Mouse (Mus musculus) kidney, embryonic 14.5 days (tissue): ENCODE measurements around the gene Zdhhc1. TPM values are rescaled to one million over a fixed set of nuclear protein-coding genes. Genes with fewer than 3 reads are reported as not detected.
A peak's percentile ranks its signal among the peaks of the same experiment; 100 is the strongest.

ENCODE experiments used
- ATAC-seq: fragments of 200-750 bp; cut with Nextera tagmentation; 2 replicates; pipeline ENCODE4 v1.8.0; 2017; ENCODE audit warnings: moderate number of reproducible peaks, mild to moderate bottlenecking, moderate TSS enrichment, moderate library complexity; ENCODE audit not compliant: low FRiP score, low TSS enrichment
- H3K27ac ChIP-seq: fragments of 300-500 bp; sonication (generic); 2 replicates; pipeline ENCODE4 v1.5.1; 2014; ENCODE audit warnings: low read depth, mild to moderate bottlenecking, low read length, moderate library complexity, mixed read lengths
- H3K27me3 ChIP-seq: fragments of 300-500 bp; sonication (generic); 2 replicates; pipeline ENCODE4 v1.6.1; 2014; ENCODE audit warnings: mild to moderate bottlenecking, low read length; ENCODE audit not compliant: control insufficient read depth, insufficient read depth
- H3K36me3 ChIP-seq: fragments of 300-500 bp; sonication (generic); 2 replicates; pipeline ENCODE4 v1.6.1; 2014; ENCODE audit warnings: low read length, mixed read lengths; ENCODE audit not compliant: control insufficient read depth, insufficient read depth
- H3K4me1 ChIP-seq: fragments of 300-500 bp; sonication (generic); 2 replicates; pipeline ENCODE4 v1.6.1; 2014; ENCODE audit warnings: low read length, mixed read lengths; ENCODE audit not compliant: control insufficient read depth, insufficient read depth
- H3K4me2 ChIP-seq: fragments of 300-500 bp; sonication (generic); replicated peaks from 2 replicates; pipeline ENCODE4 v1.6.1; 2014; ENCODE audit warnings: low read depth, mild to moderate bottlenecking, low read length
- H3K4me3 ChIP-seq: fragments of 300-500 bp; sonication (generic); 2 replicates; pipeline ENCODE4 v1.5.1; 2014; ENCODE audit warnings: mild to moderate bottlenecking, low read length
- H3K9ac ChIP-seq: fragments of 300-500 bp; sonication (generic); 2 replicates; pipeline ENCODE4 v1.6.1; 2014; ENCODE audit warnings: low read depth, mild to moderate bottlenecking, low read length, moderate library complexity
- H3K9me3 ChIP-seq: fragments of 300-500 bp; sonication (generic); 2 replicates; pipeline ENCODE4 v1.6.1; 2016; ENCODE audit warnings: low read length; ENCODE audit not compliant: control insufficient read depth
- WGBS: fragments of 180-500 bp; shearing (Covaris S2); extraction: QIAGEN DNeasy Blood & Tissue Kit; methylation state at CpG from one replicate; pipeline ENCODE4 v1.1.7; 2014; 5-methylcytosine and 5-hydroxymethylcytosine counted together
- polyA plus RNA-seq: library from polyadenylated mRNA; unstranded; fragments of >200 nt; fragmentation: Nextera tagmentation; extraction: Ambion mirVana; gene quantifications from 2 replicates; pipeline ENCODE4 v1.2.1, GENCODE M21; 2014

Zdhhc1 gene
- polyA plus RNA-seq, 1 experiment from 2014 or later = 37.3 TPM

DNA sequence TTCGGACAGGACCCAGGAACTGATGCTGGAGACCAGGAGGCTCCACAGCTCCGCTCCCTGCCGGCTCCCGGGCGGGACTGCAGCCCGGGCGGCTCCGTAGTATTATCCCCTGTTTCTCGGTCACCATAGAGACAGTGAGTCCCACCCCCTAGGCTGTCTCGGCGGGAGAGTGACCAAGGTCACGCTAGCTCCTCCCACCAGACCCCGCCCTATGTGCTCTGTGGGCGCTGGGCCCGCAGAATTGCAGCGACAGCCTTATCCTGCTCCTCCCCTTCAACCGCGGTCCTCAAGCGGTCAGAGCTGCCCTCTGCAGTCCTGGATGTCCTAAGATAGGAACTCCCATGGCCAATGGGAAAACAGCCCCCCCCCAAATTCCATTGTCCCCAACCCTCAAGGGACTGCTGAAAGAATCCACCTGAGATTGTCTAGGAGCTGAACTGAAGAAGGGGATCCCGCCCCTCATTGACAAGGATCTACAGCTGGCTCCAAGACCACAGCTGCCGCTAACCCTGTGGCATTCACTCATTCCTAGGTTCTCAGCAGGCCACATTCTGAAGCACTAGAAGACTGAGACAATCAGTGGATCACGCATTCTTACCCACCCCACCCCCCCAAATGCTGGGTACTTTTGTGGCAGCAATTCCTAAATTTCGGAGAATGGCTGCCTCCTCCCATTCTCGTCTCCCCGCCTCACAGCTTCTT lies 25.2 kb downstream of the Zdhhc1 start, which contains the start of gene Tppp3:
TSS of gene Tppp3 (minus strand) at position 213 of the 702 bp plus-strand sequence.
- Histone ChIP-seq H3K4me2 (peak within 1 kb of the TSS; percentile 52), H3K27ac (no peak within 1 kb of the TSS), H3K36me3 (peaks cover 8% of the 10 kb centered on the region; the same call in 1 of the 2 replicates), H3K27me3 (peaks cover 4% of the 10 kb centered on the region), H3K4me3 (peak within 1 kb of the TSS; percentile 31), H3K4me1 (peaks cover 24% of the 10 kb centered on the region), H3K9ac (peak within 1 kb of the TSS; percentile 38; the same call in 1 of the 2 replicates), H3K9me3 (no peaks in the 10 kb centered on the region)
- 6% methylated on average over 25 of the region's 25 CpGs for WGBS
- peak; percentile 95 for ATAC-seq

- no peak overlapping the region for H3K27ac ChIP-seq
- peak overlapping the region; percentile 52 for H3K4me2 ChIP-seq
- H3K9me3 ChIP-seq = no peaks in the 10 kb centered on the region
- H3K27me3 ChIP-seq = peaks cover 4% of the 10 kb centered on the region
- H3K4me3 ChIP-seq = peak overlapping the region; percentile 31
- peak; percentile 79 for ATAC-seq
- 21% methylated on average over 11 of the region's 11 CpGs for WGBS
- peaks cover 24% of the 10 kb centered on the region for H3K4me1 ChIP-seq
- H3K36me3 ChIP-seq = peaks cover 8% of the 10 kb centered on the region; the same call in 1 of the 2 replicates
- H3K9ac ChIP-seq = peak overlapping the region; percentile 38; the same call in 1 of the 2 replicates
Measured at GRCm38 (mm10) chr8:105470681-105471313, 25.9 kb downstream of the Zdhhc1 start.

DNA sequence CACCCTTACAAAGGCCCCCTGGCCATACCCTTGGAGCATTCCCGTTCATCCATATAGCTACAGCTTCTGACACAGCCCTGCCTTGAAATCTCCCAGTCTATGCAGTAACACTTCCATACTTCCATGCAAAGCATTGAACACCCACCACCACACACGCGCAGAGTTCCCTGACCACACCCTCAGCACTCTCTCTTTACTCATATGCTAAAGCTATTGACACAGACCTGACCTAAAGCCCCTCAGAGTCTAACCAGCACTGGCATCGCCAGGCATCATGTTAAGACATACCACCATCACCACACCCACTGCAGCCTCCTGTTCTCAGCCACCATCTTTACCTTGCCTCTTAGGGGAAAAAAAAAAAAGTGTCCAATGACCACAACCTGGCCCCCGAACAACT lies 26.4 kb downstream of the Zdhhc1 start:
- 70% methylated on average over 5 of the region's 5 CpGs for whole genome bisulfite sequencing
- Histone ChIP-seq H3K4me2 (no peak overlapping the region; the same call in 1 of the 2 replicates), H3K27ac (no peak overlapping the region), H3K27me3 (peaks cover 4% of the 10 kb centered on the region), H3K36me3 (peaks cover 3% of the 10 kb centered on the region; the same call in 1 of the 2 replicates), H3K4me1 (peaks cover 23% of the 10 kb centered on the region), H3K9ac (no peak overlapping the region), H3K9me3 (no peaks in the 10 kb centered on the region), H3K4me3 (no peak overlapping the region)
- no peak for ATAC-seq

DNA sequence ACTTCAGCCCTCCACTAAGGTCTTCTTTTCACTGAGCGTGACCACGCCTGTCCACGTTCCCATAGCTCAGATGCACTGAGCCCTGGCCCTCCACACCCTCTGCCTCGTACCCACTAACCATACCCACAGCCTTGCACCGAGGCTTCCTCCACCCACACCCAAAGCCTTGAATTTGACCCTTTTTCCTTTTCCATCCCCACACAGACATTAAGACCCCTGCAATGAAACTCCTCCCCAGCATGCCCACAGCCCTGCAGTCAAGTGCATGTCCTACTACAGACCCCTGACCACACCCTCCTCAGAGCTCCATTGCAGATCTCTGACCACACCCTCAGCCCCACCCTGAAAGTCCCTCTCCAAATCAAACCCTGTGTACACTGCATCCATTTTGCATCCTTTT lies 26.9 kb downstream of the Zdhhc1 start:
- 86% methylated on average over 5 of the region's 5 CpGs for WGBS
- Histone ChIP-seq H3K4me2 (no peak overlapping the region), H3K4me3 (no peak overlapping the region), H3K4me1 (peaks cover 21% of the 10 kb centered on the region), H3K36me3 (no peaks in the 10 kb centered on the region), H3K9me3 (no peaks in the 10 kb centered on the region), H3K9ac (no peak overlapping the region), H3K27me3 (peaks cover 4% of the 10 kb centered on the region), H3K27ac (no peak overlapping the region)
- ATAC-seq = no peak

DNA sequence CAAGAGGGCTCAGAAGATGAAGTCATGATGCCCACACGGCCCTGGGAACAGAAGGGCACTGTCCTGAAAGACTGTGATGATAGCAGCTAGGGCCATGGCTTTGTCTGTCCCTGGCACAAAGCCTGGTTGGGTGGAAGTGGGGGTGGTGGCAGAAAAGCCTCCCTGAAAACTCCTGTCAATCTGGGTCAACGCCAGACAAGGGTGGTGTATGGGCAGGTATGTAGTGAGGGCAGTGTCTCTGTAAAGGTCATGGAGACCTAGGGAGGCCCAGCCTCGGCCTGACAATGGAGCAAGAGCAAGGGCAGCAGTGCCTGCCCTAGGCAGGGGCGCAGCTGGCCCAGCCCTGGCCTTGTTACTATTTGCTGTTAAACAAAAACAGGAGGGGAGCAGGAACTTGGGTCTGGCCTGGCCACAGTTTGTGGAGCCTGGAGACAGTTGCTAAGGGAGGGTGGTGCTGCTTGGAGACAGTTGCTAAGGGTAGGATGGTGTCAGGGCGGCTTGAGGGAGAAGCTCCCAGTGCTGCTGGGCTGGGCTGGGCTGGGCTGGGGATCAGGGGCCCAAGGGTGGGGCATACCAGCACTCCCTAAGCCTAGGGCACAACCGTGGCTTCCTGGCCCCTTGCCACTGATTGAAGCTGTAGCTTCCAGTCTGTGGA lies 27.5 kb downstream of the Zdhhc1 start:
- H3K36me3 ChIP-seq = no peaks in the 10 kb centered on the region
- H3K9me3 ChIP-seq = no peaks in the 10 kb centered on the region
- H3K27me3 ChIP-seq = peaks cover 4% of the 10 kb centered on the region
- H3K4me3 ChIP-seq = no peak overlapping the region
- WGBS = 56% methylated on average over 6 of the region's 6 CpGs
- H3K9ac ChIP-seq = no peak overlapping the region
- no peak for ATAC-seq
- no peak overlapping the region for H3K27ac ChIP-seq
- peaks cover 15% of the 10 kb centered on the region for H3K4me1 ChIP-seq
- H3K4me2 ChIP-seq = no peak overlapping the region

DNA sequence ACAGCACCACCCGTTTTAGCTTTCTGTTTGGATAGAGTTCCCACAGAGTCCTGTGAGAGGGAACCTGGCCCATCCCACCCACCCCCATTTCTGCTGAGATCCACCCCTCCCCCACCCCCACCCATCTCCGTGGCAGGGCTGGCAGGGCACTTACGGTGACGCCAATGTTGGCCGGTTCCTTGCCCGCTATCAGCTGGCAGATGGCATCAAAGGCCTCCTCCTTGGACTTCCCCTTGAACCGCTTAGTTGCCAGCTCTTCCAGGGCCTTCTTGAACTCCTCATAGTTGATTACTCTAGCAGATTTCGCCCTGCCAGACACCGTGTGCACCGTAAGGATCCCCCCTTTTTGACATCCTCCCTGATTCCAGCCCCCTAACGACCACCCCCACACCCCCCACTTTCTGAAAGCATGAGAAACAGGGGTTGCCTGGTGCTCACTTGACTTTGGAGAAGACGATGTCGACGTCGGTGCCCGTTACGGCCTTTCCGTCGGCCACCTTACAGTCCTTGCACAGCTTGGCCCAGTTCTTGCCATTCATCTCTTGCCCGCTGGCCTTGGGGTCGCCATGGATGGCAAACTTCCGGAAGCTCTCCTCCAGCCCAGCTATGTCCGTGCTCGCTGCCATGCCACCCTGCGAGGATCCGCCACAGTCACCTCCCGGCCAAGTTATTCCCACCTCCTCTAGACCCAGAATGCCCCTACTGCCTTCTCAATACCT lies 28.5 kb downstream of the Zdhhc1 start:
- 91% methylated on average over 27 of the region's 27 CpGs for WGBS
- no peak for ATAC-seq

GRCm38 (mm10) chr8:105467396-105467985 lies 29.2 kb downstream of the Zdhhc1 start:
- Histone ChIP-seq H3K9me3 (no peaks in the 10 kb centered on the region), H3K27ac (no peak overlapping the region), H3K36me3 (no peaks in the 10 kb centered on the region), H3K9ac (no peak overlapping the region), H3K4me2 (no peak overlapping the region), H3K27me3 (peaks cover under 1% of the 10 kb centered on the region), H3K4me3 (no peak overlapping the region), H3K4me1 (peaks cover 10% of the 10 kb centered on the region)
- WGBS = 92% methylated on average over 10 of the region's 10 CpGs
- no peak for ATAC-seq

More for the DNA sequence above, 28.5 kb downstream of the Zdhhc1 start:
- Histone ChIP-seq H3K9me3 (no peaks in the 10 kb centered on the region), H3K9ac (no peak overlapping the region), H3K4me2 (no peak overlapping the region), H3K27ac (no peak overlapping the region), H3K27me3 (peaks cover 4% of the 10 kb centered on the region), H3K4me3 (no peak overlapping the region), H3K4me1 (peaks cover 10% of the 10 kb centered on the region), H3K36me3 (no peaks in the 10 kb centered on the region)

GRCm38 (mm10) chr8:105466700-105467291 lies 29.9 kb downstream of the Zdhhc1 start:
- Histone ChIP-seq H3K9ac (no peak overlapping the region), H3K27ac (no peak overlapping the region), H3K36me3 (no peaks in the 10 kb centered on the region), H3K4me2 (no peak overlapping the region), H3K4me1 (peaks cover 10% of the 10 kb centered on the region), H3K27me3 (no peaks in the 10 kb centered on the region), H3K9me3 (no peaks in the 10 kb centered on the region), H3K4me3 (no peak overlapping the region)
- no peak for ATAC-seq
- 76% methylated on average over 7 of the region's 7 CpGs for WGBS
